In the genomic region with DNA sequence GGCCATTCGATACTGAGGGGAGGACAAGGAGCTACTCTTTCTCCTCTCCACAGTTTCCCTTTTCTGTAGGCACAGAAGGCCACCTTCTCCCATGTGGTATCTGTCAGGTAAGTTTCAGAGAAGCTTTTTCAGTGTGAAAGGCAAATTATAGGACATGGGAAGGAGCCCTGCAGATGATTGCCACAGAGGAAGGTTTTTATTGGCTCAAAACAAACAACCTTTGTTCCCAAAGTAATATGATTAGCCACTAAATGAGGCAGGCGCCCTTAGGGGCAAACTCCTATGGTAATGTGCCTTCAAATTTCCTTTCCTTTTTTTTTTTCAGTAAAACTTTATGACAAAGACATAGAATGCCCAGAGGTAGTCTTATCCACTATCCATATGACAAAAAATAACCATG, we compare ENCODE assay signal across 12 mouse cellular contexts.
"Had no signal": no experiment of that assay in that cellular context is flagged by ENCODE, and none has a peak within 500 bp of the region (broad histone marks: within the 10 kb centered on the region; RNA-seq: fewer than 3 reads in every experiment).

No protein-coding gene starts in this region.

- DNase-seq: kidney, postnatal 10 days; kidney, postnatal 4 days; liver; liver, embryonic 13.5 days; liver, postnatal 0 days; lung, postnatal 14 days; right cerebral cortex, postnatal 14 days; thymus, postnatal 36 days had no signal

- H3K9ac ChIP-seq: liver, embryonic 13.5 days; liver, postnatal 0 days; lung, embryonic 15.5 days had no signal

- H3K27me3 ChIP-seq: liver, embryonic 13.5 days; lung, embryonic 15.5 days; megakaryocyte, embryonic 14.5 days had no signal

- H3K27ac ChIP-seq: left cerebral cortex, adult 2 months; liver, embryonic 13.5 days; lung, embryonic 15.5 days; macrophage had no signal

- H3K36me3 ChIP-seq: liver, embryonic 13.5 days; lung, embryonic 15.5 days had no signal

- H3K9me3 ChIP-seq: liver, embryonic 13.5 days; lung, embryonic 15.5 days had no signal

- H3K4me1 ChIP-seq: liver, embryonic 13.5 days; megakaryocyte, embryonic 14.5 days had no signal

- ATAC-seq: liver, postnatal 0 days had no signal

- H3K4me3 ChIP-seq: left cerebral cortex, adult 2 months; liver, embryonic 13.5 days; lung, embryonic 15.5 days; megakaryocyte, embryonic 14.5 days had no signal

- H3K4me2 ChIP-seq: liver, embryonic 13.5 days; lung, embryonic 15.5 days had no signal
